14 mouse cellular contexts compared by ENCODE assay signal in genomic region chr13:24242429-24243106, GRCm38 (mm10). TPM values are rescaled to one million over a fixed set of nuclear protein-coding genes. Genes with fewer than 3 reads are reported as not detected.
DNase-seq lines count a peak whose midpoint lies in the region; ATAC-seq and TF ChIP-seq lines count a peak whose summit lies in the region.
"Had no signal": no experiment of that assay in that cellular context is flagged by ENCODE, and none has a peak within 500 bp of the region (broad histone marks: within the 10 kb centered on the region; RNA-seq: fewer than 3 reads in every experiment).

No protein-coding gene starts in this region.

- no peak overlapping the region; the same call in 1 of the 2 replicates for H3K27ac ChIP-seq in kidney, embryonic 14.5 days (ENCODE audit: low read depth, low read length)
- no peak overlapping the region for H3K27ac ChIP-seq in midbrain, postnatal 0 days (ENCODE audit: low read depth, low read length)
- no peak overlapping the region for H3K27ac ChIP-seq in midbrain, embryonic 15.5 days
- H3K27ac ChIP-seq in forebrain, embryonic 13.5 days: peak overlapping the region; percentile 73
- peak overlapping the region; percentile 74 for H3K27ac ChIP-seq in stomach, embryonic 16.5 days (ENCODE audit: low read length)
- H3K27ac ChIP-seq: liver, embryonic 15.5 days had no signal

- TF ChIP-seq CTCF in midbrain, postnatal 0 days (IDR thresholded peaks at IDR 0.05): no peak

- H3K4me1 ChIP-seq in kidney, embryonic 14.5 days (ENCODE audit: control insufficient read depth, insufficient read depth, low read length): peaks cover 10% of the 10 kb centered on the region
- no peaks in the 10 kb centered on the region for H3K4me1 ChIP-seq in midbrain, postnatal 0 days (ENCODE audit: insufficient read depth, low read length)
- 0 out of 2 replicates have a peak, but pooled peaks cover 4% of the 10 kb centered on the region for H3K4me1 ChIP-seq in midbrain, embryonic 15.5 days
- H3K4me1 ChIP-seq in forebrain, embryonic 13.5 days: peaks cover 27% of the 10 kb centered on the region
- peaks cover 25% of the 10 kb centered on the region for H3K4me1 ChIP-seq in stomach, embryonic 16.5 days (ENCODE audit: control insufficient read depth, insufficient read depth, low read length)

- H3K36me3 ChIP-seq in kidney, embryonic 14.5 days (ENCODE audit: control insufficient read depth, insufficient read depth, low read length): no peaks in the 10 kb centered on the region
- H3K36me3 ChIP-seq in midbrain, postnatal 0 days (ENCODE audit: insufficient read depth, low read length): no peaks in the 10 kb centered on the region
- H3K36me3 ChIP-seq in midbrain, embryonic 15.5 days (replicated peaks): no peaks in the 10 kb centered on the region
- H3K36me3 ChIP-seq in forebrain, embryonic 13.5 days (ENCODE audit: poor library complexity, severe bottlenecking): no peaks in the 10 kb centered on the region
- H3K36me3 ChIP-seq in stomach, embryonic 16.5 days (ENCODE audit: control insufficient read depth, insufficient read depth, low read length): no peaks in the 10 kb centered on the region
- H3K36me3 ChIP-seq: liver, embryonic 15.5 days had no signal

- no peak overlapping the region for H3K9ac ChIP-seq in kidney, embryonic 14.5 days (ENCODE audit: low read depth, low read length)
- no peak overlapping the region for H3K9ac ChIP-seq in midbrain, postnatal 0 days (replicated peaks; ENCODE audit: low read length, poor library complexity, severe bottlenecking)
- no peak overlapping the region for H3K9ac ChIP-seq in midbrain, embryonic 15.5 days
- no peak overlapping the region for H3K9ac ChIP-seq in forebrain, embryonic 13.5 days
- H3K9ac ChIP-seq in stomach, embryonic 16.5 days (ENCODE audit: low read length): no peak overlapping the region
- H3K9ac ChIP-seq: liver, embryonic 15.5 days had no signal

- no peak for DNase-seq in kidney, adult 11 months
- DNase-seq in midbrain, postnatal 0 days (ENCODE audit: low spot score): peak; percentile 32
- no peak for DNase-seq in urinary bladder, adult 2 months (ENCODE audit: low spot score)
- no peak for DNase-seq in urinary bladder, adult 18-20 months (ENCODE audit: low spot score in 2 of 2)
- DNase-seq: cerebellum, postnatal 10 days; lung, postnatal 4 days; right cerebral cortex, postnatal 4 days had no signal

- 50% methylated on average over 5 of the region's 5 CpGs for WGBS in kidney, embryonic 14.5 days
- 39% methylated on average over 5 of the region's 5 CpGs for WGBS in midbrain, postnatal 0 days
- WGBS in midbrain, embryonic 15.5 days: 31% methylated on average over 5 of the region's 5 CpGs
- WGBS in forebrain, embryonic 13.5 days: 4% methylated on average over 5 of the region's 5 CpGs
- 47% methylated on average over 5 of the region's 5 CpGs for WGBS in stomach, embryonic 16.5 days

- H3K4me2 ChIP-seq in kidney, embryonic 14.5 days (replicated peaks; ENCODE audit: low read depth, low read length): no peak overlapping the region
- no peak overlapping the region for H3K4me2 ChIP-seq in midbrain, postnatal 0 days (ENCODE audit: low read depth, low read length, poor library complexity, severe bottlenecking)
- H3K4me2 ChIP-seq in midbrain, embryonic 15.5 days: no peak overlapping the region
- no peak overlapping the region for H3K4me2 ChIP-seq in forebrain, embryonic 13.5 days
- H3K4me2 ChIP-seq in stomach, embryonic 16.5 days (ENCODE audit: low read depth, low read length): no peak overlapping the region
- H3K4me2 ChIP-seq: liver, embryonic 15.5 days had no signal

- H3K27me3 ChIP-seq in kidney, embryonic 14.5 days (ENCODE audit: control insufficient read depth, insufficient read depth, low read length): no peaks in the 10 kb centered on the region
- H3K27me3 ChIP-seq in midbrain, postnatal 0 days (ENCODE audit: insufficient read depth, low read length): no peaks in the 10 kb centered on the region
- H3K27me3 ChIP-seq in midbrain, embryonic 15.5 days (replicated peaks): no peaks in the 10 kb centered on the region
- no peaks in the 10 kb centered on the region for H3K27me3 ChIP-seq in forebrain, embryonic 13.5 days
- no peaks in the 10 kb centered on the region for H3K27me3 ChIP-seq in stomach, embryonic 16.5 days (ENCODE audit: control insufficient read depth, insufficient read depth, low read length)
- H3K27me3 ChIP-seq: liver, embryonic 15.5 days; Patski had no signal

- H3K4me3 ChIP-seq in kidney, embryonic 14.5 days (ENCODE audit: low read length): no peak overlapping the region
- H3K4me3 ChIP-seq in midbrain, postnatal 0 days (ENCODE audit: low read depth, low read length): no peak overlapping the region
- no peak overlapping the region for H3K4me3 ChIP-seq in midbrain, embryonic 15.5 days
- H3K4me3 ChIP-seq in forebrain, embryonic 13.5 days: no peak overlapping the region
- no peak overlapping the region for H3K4me3 ChIP-seq in stomach, embryonic 16.5 days (replicated peaks; ENCODE audit: low read length)
- H3K4me3 ChIP-seq: liver, embryonic 15.5 days had no signal

- H3K9me3 ChIP-seq in kidney, embryonic 14.5 days (ENCODE audit: control insufficient read depth, low read length): no peaks in the 10 kb centered on the region
- no peaks in the 10 kb centered on the region for H3K9me3 ChIP-seq in midbrain, postnatal 0 days (ENCODE audit: low read length)
- H3K9me3 ChIP-seq in midbrain, embryonic 15.5 days: no peaks in the 10 kb centered on the region
- no peaks in the 10 kb centered on the region for H3K9me3 ChIP-seq in forebrain, embryonic 13.5 days (replicated peaks)
- no peaks in the 10 kb centered on the region for H3K9me3 ChIP-seq in stomach, embryonic 16.5 days (replicated peaks; ENCODE audit: control insufficient read depth, low read length)
- H3K9me3 ChIP-seq: liver, embryonic 15.5 days had no signal

- ATAC-seq in kidney, embryonic 14.5 days (ENCODE audit: low FRiP score, low TSS enrichment): peak; percentile 10; the same call in 1 of the 2 replicates
- ATAC-seq in midbrain, postnatal 0 days (ENCODE audit: low FRiP score): no peak
- ATAC-seq in midbrain, embryonic 15.5 days (replicated peaks): no peak
- peak; percentile 66 for ATAC-seq in forebrain, embryonic 13.5 days
- no peak for ATAC-seq in stomach, embryonic 16.5 days (ENCODE audit: insufficient read depth, low FRiP score)
- ATAC-seq: CD4-positive, CD25-positive, alpha-beta regulatory T cell, adult 4 months; Patski had no signal

RNA-seq across cellular contexts. Expression of gene Carmil1, which starts 38.0 kb away (rescaled TPM):
- 23.9 and 48.6 TPM in 2 replicates for polyA plus RNA-seq in kidney, embryonic 14.5 days (2014; fragmentation: Nextera tagmentation; extraction: Ambion mirVana)
- 47.6 and 56.8 TPM in 2 replicates for total RNA-seq in midbrain, postnatal 0 days (2014; rRNA removed)
- polyA plus RNA-seq in midbrain, postnatal 0 days (2015; fragmentation: Nextera tagmentation; extraction: Ambion mirVana): 38.5 and 40.7 TPM in 2 replicates
- polyA plus RNA-seq in midbrain, embryonic 15.5 days (2015; fragmentation: Nextera tagmentation; extraction: Ambion mirVana): 33.4 and 41.3 TPM in 2 replicates
- polyA plus RNA-seq in forebrain, embryonic 13.5 days (2015; fragmentation: Nextera tagmentation; extraction: Ambion mirVana): 20.6 and 25.4 TPM in 2 replicates
- 38.0 and 41.6 TPM in 2 replicates for polyA plus RNA-seq in stomach, embryonic 16.5 days (2015; fragmentation: Nextera tagmentation; extraction: Ambion mirVana)
- 15.1 and 23.3 TPM in 2 replicates for polyA plus RNA-seq in urinary bladder, adult 2 months (2012; rRNA removed)

Comparison
In these comparisons a context has a peak if more than half of its experiments do, and no peak if none do; other contexts are left out.
1. ATAC-seq: peak in kidney, embryonic 14.5 days (single experiment) and forebrain, embryonic 13.5 days (single experiment); none in midbrain, postnatal 0 days (single experiment), midbrain, embryonic 15.5 days (single experiment) and stomach, embryonic 16.5 days (single experiment).
2. H3K27ac ChIP-seq: peak in forebrain, embryonic 13.5 days (single experiment) and stomach, embryonic 16.5 days (single experiment); none in kidney, embryonic 14.5 days (single experiment), midbrain, postnatal 0 days (single experiment) and midbrain, embryonic 15.5 days (single experiment).